Mouse (Mus musculus): ENCODE data around the gene Clic6. TPM values are rescaled to one million over a fixed set of nuclear protein-coding genes. Genes with fewer than 3 reads are reported as not detected.

The Clic6 gene
- total and polyA plus RNA-seq, 2 experiments from 2014 or later = 3.5 to 6.2 TPM

GRCm38 (mm10) chr16:92478561-92479150 is 6.9 kb upstream of the Clic6 start:
- ATAC-seq (peak; percentile 50; the same call in 1 of the 2 replicates), DNase-seq (peak; percentile 78)
- 12% methylated on average over 22 of the region's 23 CpGs for WGBS
- Histone ChIP-seq H3K27me3 (ENCODE audit: insufficient read depth, low read length) (no peaks in the 10 kb centered on the region), H3K27ac (ENCODE audit: low read depth, low read length) (no peak overlapping the region), H3K36me3 (ENCODE audit: insufficient read depth) (no peaks in the 10 kb centered on the region), H3K4me1 (ENCODE audit: insufficient read depth) (no peaks in the 10 kb centered on the region), H3K9me3 (ENCODE audit: low read length) (no peaks in the 10 kb centered on the region), H3K4me2 (ENCODE audit: low read depth) (peak overlapping the region; percentile 34), H3K4me3 (ENCODE audit: low read depth, low read length) (0 out of 2 replicates have a peak overlapping the region, but pooled peaks have one; percentile 18), H3K9ac (no peak overlapping the region)
- TF ChIP-seq CTCF (IDR thresholded peaks at IDR 0.05; ENCODE audit: low read depth) = peak; percentile 75

GRCm38 (mm10) chr16:92487086-92487485 is 1.6 kb downstream of the Clic6 start:
- Histone ChIP-seq H3K9me3 (ENCODE audit: low read length) (no peaks in the 10 kb centered on the region), H3K27me3 (ENCODE audit: insufficient read depth, low read length) (no peaks in the 10 kb centered on the region), H3K4me1 (ENCODE audit: insufficient read depth) (no peaks in the 10 kb centered on the region), H3K9ac (no peak overlapping the region), H3K36me3 (ENCODE audit: insufficient read depth) (no peaks in the 10 kb centered on the region), H3K4me2 (ENCODE audit: low read depth) (no peak overlapping the region), H3K27ac (ENCODE audit: low read depth, low read length) (no peak overlapping the region), H3K4me3 (ENCODE audit: low read depth, low read length) (no peak overlapping the region)
- WGBS = 86% methylated on average over 6 of the region's 6 CpGs
- no peak for DNase-seq
- ATAC-seq = no peak
- no peak for TF ChIP-seq CTCF (IDR thresholded peaks at IDR 0.05; ENCODE audit: low read depth)

- ATAC-seq (no peak), DNase-seq (peak; percentile 47)
- Histone ChIP-seq H3K27me3 (ENCODE audit: insufficient read depth, low read length) (no peaks in the 10 kb centered on the region), H3K27ac (ENCODE audit: low read depth, low read length) (no peak overlapping the region), H3K4me3 (ENCODE audit: low read depth, low read length) (no peak overlapping the region), H3K9me3 (ENCODE audit: low read length) (no peaks in the 10 kb centered on the region), H3K4me1 (ENCODE audit: insufficient read depth) (no peaks in the 10 kb centered on the region), H3K36me3 (ENCODE audit: insufficient read depth) (no peaks in the 10 kb centered on the region), H3K4me2 (ENCODE audit: low read depth) (no peak overlapping the region), H3K9ac (no peak overlapping the region)
- peak; percentile 74 for TF ChIP-seq CTCF (IDR thresholded peaks at IDR 0.05; ENCODE audit: low read depth)
- WGBS = 58% methylated on average over 4 of the region's 4 CpGs
Observed at GRCm38 (mm10) chr16:92487489-92487888, 2.0 kb downstream of the Clic6 start.

- H3K9ac ChIP-seq = no peak overlapping the region
- no peak for DNase-seq
- no peaks in the 10 kb centered on the region for H3K36me3 ChIP-seq (ENCODE audit: insufficient read depth)
- H3K27ac ChIP-seq (ENCODE audit: low read depth, low read length) = no peak overlapping the region
- no peaks in the 10 kb centered on the region for H3K9me3 ChIP-seq (ENCODE audit: low read length)
- H3K4me3 ChIP-seq (ENCODE audit: low read depth, low read length) = no peak overlapping the region
- WGBS = 87% methylated on average over 5 of the region's 5 CpGs
- no peak for ATAC-seq
- TF ChIP-seq CTCF (IDR thresholded peaks at IDR 0.05; ENCODE audit: low read depth) = no peak
- H3K27me3 ChIP-seq (ENCODE audit: insufficient read depth, low read length) = no peaks in the 10 kb centered on the region
- H3K4me1 ChIP-seq (ENCODE audit: insufficient read depth) = no peaks in the 10 kb centered on the region
- H3K4me2 ChIP-seq (ENCODE audit: low read depth) = no peak overlapping the region
Observed at GRCm38 (mm10) chr16:92488456-92488855, 2.9 kb downstream of the Clic6 start.

- no peak overlapping the region for H3K27ac ChIP-seq (ENCODE audit: low read depth, low read length)
- no peak for DNase-seq
- 77% methylated on average over 9 of the region's 9 CpGs for WGBS
- H3K27me3 ChIP-seq (ENCODE audit: insufficient read depth, low read length) = no peaks in the 10 kb centered on the region
- H3K36me3 ChIP-seq (ENCODE audit: insufficient read depth) = no peaks in the 10 kb centered on the region
- no peak overlapping the region for H3K4me2 ChIP-seq (ENCODE audit: low read depth)
- no peak overlapping the region for H3K9ac ChIP-seq
- TF ChIP-seq CTCF (IDR thresholded peaks at IDR 0.05; ENCODE audit: low read depth) = no peak
- H3K9me3 ChIP-seq (ENCODE audit: low read length) = no peaks in the 10 kb centered on the region
- no peak for ATAC-seq
- no peaks in the 10 kb centered on the region for H3K4me1 ChIP-seq (ENCODE audit: insufficient read depth)
- H3K4me3 ChIP-seq (ENCODE audit: low read depth, low read length) = no peak overlapping the region
Observed at GRCm38 (mm10) chr16:92489356-92489755, 3.8 kb downstream of the Clic6 start.

GRCm38 (mm10) chr16:92497851-92498588 is 12.5 kb downstream of the Clic6 start:
- no peaks in the 10 kb centered on the region for H3K9me3 ChIP-seq (ENCODE audit: low read length)
- H3K4me3 ChIP-seq (ENCODE audit: low read depth, low read length) = peak overlapping the region; percentile 39
- no peak overlapping the region for H3K27ac ChIP-seq (ENCODE audit: low read depth, low read length)
- ATAC-seq (no peak), DNase-seq (no peak)
- no peaks in the 10 kb centered on the region for H3K36me3 ChIP-seq (ENCODE audit: insufficient read depth)
- H3K27me3 ChIP-seq (ENCODE audit: insufficient read depth, low read length) = peaks cover 21% of the 10 kb centered on the region
- H3K4me1 ChIP-seq (ENCODE audit: insufficient read depth) = peaks cover 2% of the 10 kb centered on the region
- no peak for TF ChIP-seq CTCF (IDR thresholded peaks at IDR 0.05; ENCODE audit: low read depth)
- H3K9ac ChIP-seq = peak overlapping the region; percentile 47
- peak overlapping the region; percentile 74 for H3K4me2 ChIP-seq (ENCODE audit: low read depth)
- 7% methylated on average over 26 of the region's 26 CpGs for WGBS

GRCm38 (mm10) chr16:92498589-92498981 is 13.0 kb downstream of the Clic6 start:
- Histone ChIP-seq H3K27me3 (ENCODE audit: insufficient read depth, low read length) (peaks cover 21% of the 10 kb centered on the region), H3K36me3 (ENCODE audit: insufficient read depth) (no peaks in the 10 kb centered on the region), H3K9me3 (ENCODE audit: low read length) (no peaks in the 10 kb centered on the region), H3K4me2 (ENCODE audit: low read depth) (peak overlapping the region; percentile 74), H3K9ac (peak overlapping the region; percentile 47), H3K27ac (ENCODE audit: low read depth, low read length) (no peak overlapping the region), H3K4me1 (ENCODE audit: insufficient read depth) (peaks cover 2% of the 10 kb centered on the region), H3K4me3 (ENCODE audit: low read depth, low read length) (peak overlapping the region; percentile 39)
- TF ChIP-seq CTCF (IDR thresholded peaks at IDR 0.05; ENCODE audit: low read depth) = no peak
- ATAC-seq = peak; percentile 29; the same call in 1 of the 2 replicates
- WGBS = 1% methylated on average over 34 of the region's 34 CpGs
- DNase-seq = peak; percentile 6
